Mouse (Mus musculus): ENCODE data around the gene Gm42906.

GRCm38 (mm10) chr5:151059772-151060171 lies 368.2 kb downstream of the Gm42906 start:
- TF ChIP-seq ZC3H11A (IDR thresholded peaks at IDR 0.05; ENCODE audit: borderline replicate concordance, low read depth, low read length) (no peak), MAFK (IDR thresholded peaks at IDR 0.05; ENCODE audit: insufficient read depth, low read depth, low read length) (no peak), CHD2 (IDR thresholded peaks at IDR 0.05; ENCODE audit: low read depth, low read length) (no peak), HCFC1 (IDR thresholded peaks at IDR 0.05; ENCODE audit: borderline replicate concordance, insufficient read depth, low read length) (no peak), ZNF384 (IDR thresholded peaks at IDR 0.05; ENCODE audit: low read depth, low read length) (no peak)

Measured in ES-E14 (cell line).